Mouse (Mus musculus): ENCODE measurements at regions not wholly inside any gene's neighbourhood (a gene's known extent, or its start where the extent isn't known, plus 50 kb on each side); places are given as distances from the start of the nearest gene placed in this dataset.
A peak's percentile ranks its signal among the peaks of the same experiment; 100 is the strongest.
"Not testable (repeated sequence)": the region's sequence is repeated elsewhere in the genome, so short reads cannot be mapped to it uniquely, and the experiment has no call there.

DNA sequence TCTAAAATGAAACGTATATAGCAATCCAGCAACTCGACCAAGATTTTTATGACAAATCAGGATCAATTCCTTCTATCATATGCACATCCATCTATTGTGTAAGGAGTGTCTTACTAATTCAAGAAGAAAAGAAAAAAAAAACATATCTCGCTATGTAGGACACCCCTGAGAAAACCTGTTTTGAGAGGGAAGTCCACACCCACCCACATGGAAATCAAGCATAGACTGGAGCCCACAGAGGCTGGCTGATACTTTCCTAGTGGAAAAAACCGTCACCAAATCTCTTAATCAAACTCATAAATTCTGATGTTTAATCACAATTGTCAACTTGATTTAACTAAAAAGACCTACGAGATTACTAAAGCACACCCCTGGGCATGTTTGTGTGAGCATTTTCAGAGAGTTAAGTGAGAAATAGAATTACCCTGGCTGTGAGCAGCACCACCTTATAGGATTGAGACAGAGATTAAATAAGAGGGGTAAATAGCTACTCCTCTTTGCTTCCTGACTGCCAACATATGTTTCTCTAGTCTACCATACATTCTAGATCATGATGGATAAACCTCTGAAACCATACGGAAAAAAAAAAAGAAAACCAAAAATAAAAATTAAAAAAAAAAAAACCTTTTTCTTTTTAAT, 525.9 kb downstream of the Gm10283 start:
- intact Hi-C loops (cut with DNase I) = no loop called here
- peak in 1 of 2 experiments; percentile 11 for DNase-seq (ENCODE audit: low spot score in 2 of 2)

- no peak for DNase-seq (ENCODE audit: low spot score in 2 of 2)
- intact Hi-C loops (cut with DNase I) = no loop called here
These were observed 537.6 kb downstream of the Gm10283 start for GRCm38 (mm10) chr8:59965416-59965815.

DNA sequence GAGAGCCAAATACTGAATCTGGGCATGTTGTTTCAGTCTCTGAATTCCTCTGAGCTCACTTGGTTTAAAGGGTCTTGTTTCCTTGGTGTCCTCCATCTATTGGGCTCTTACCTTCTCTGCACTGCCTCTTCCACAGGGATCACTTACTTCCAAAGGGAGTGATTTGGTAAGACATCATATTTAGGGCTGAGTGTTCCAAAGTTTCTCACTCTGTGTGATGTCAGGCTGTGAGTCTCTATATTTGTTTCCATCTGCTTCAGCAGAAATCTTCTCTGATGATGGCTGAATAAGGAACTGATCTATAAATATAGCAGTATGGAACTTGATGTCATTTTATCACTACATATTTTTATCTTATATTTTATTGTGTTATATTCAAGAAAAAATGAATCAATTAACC, 539.8 kb downstream of the Gm10283 start:
- DNase-seq (ENCODE audit: low spot score in 2 of 2) = peak in 1 of 2 experiments; percentile 6
- intact Hi-C loops (cut with DNase I) = no loop called here

DNA sequence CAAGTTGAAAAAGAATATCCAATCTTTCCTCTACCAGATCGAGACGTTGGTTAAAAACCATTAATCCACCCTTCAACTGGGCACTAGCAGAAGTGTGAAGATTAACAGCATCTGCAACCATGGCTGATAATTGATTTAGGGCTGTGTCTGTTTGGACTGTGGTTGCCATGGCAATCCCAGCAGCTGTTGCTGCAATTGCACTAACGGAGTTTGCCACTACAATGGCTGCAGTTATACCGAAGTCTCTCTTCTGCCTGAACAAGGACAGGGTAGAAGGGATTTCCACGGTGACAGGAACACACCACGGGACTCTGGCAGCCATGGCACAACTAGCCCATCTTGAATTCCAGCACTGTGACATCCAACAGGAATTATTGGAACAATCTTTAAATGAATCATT, 549.3 kb downstream of the Gm10283 start:
- intact Hi-C loops (cut with DNase I) = not testable (repeated sequence)

GRCm38 (mm10) chr8:59906799-59907198, 596.2 kb downstream of the Gm10283 start:
- intact Hi-C loops (cut with DNase I) = no loop called here
- DNase-seq (ENCODE audit: low spot score in 2 of 2) = no peak

More for the DNA sequence above, 549.3 kb downstream of the Gm10283 start:
- peak in 1 of 2 experiments; percentile 3 for DNase-seq (ENCODE audit: low spot score in 2 of 2)

Measured in left cerebral cortex, postnatal 25 days (tissue).